Mouse (Mus musculus): ENCODE results near the gene Stard10. TPM values are rescaled to one million over a fixed set of nuclear protein-coding genes. Genes with fewer than 3 reads are reported as not detected.
A peak's percentile ranks its signal among the peaks of the same experiment; 100 is the strongest.

Gene Stard10
- polyA plus RNA-seq, 1 experiment from 2014 or later, result 74.1 TPM

DNA sequence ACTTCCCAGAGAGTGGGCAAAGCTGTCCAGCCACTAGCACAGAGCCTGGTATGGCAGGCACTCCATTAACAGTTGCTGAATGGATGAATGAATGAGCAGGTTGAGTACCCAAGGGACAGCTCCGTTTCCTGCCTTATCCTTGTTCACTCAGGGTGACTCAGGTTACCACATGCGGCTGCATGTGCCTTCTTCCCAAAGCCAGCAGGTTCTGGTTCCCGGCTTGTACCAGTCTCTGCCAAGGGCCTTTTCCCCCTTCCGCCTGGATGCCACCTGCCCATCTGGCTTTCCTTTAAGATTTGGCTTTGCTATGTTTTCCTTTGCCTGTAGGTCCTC lies 13.9 kb downstream of the Stard10 start:
- no peak for DNase-seq (ENCODE audit: low spot score)
- H3K4me3 ChIP-seq (replicated peaks; ENCODE audit: low read depth, low read length), result no peak overlapping the region
- TF ChIP-seq CTCF (IDR thresholded peaks at IDR 0.05; ENCODE audit: low read depth), result no peak

DNA sequence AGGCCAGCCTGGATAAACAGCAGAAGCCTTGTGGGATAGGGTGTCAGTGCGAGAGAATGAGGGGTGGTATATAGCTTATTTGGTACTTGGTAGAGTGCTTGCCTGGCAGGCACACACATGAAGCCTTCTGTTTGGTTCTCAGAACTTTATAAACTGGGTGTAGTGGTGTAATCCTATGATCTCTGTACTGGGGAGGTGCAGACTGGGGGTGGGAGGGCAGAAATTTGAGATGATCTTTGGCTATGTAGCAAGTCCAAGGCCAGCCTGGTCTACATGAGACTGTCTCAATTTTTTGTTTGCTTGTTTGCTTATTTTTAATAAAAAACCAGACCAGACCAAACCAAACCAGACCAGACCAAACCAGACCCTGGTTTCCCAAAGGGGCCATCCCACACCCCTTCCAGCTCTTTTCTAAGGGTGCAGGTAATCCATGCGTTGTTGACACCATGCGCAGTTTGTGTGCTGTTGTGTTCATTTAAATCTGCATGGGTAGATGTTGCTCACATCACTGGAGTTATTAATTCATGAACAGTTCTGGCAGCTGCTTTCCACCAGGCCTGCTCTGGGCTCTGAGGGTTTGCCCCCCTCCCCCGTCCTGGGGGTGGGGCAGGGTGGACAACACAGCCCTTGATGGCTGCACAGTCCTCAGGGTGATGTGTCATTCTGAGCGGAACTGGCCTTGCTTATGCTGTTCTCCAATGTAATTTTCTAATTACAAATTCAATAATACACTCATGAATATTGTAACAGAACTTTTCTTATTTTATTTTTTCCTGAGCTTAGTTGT lies 15.4 kb downstream of the Stard10 start:
- no peaks in the 10 kb centered on the region for H3K9me3 ChIP-seq (replicated peaks; ENCODE audit: low read length)
- H3K9ac ChIP-seq (ENCODE audit: low read depth, low read length), result no peak overlapping the region
- no peak for DNase-seq (ENCODE audit: low spot score)
- H3K36me3 ChIP-seq (ENCODE audit: insufficient read depth, low read length), result 0 out of 2 replicates have a peak, but pooled peaks cover 3% of the 10 kb centered on the region
- no peak for ATAC-seq (replicated peaks; ENCODE audit: low FRiP score, low read depth)
- H3K4me1 ChIP-seq (replicated peaks; ENCODE audit: insufficient read depth, low read length), result no peaks in the 10 kb centered on the region; the same call in 1 of the 2 replicates
- H3K27me3 ChIP-seq (ENCODE audit: insufficient read depth, low read length), result no peaks in the 10 kb centered on the region
- 88% methylated on average over 5 of the region's 5 CpGs for WGBS
- no peak overlapping the region for H3K27ac ChIP-seq
- no peak overlapping the region for H3K4me3 ChIP-seq (replicated peaks; ENCODE audit: low read depth, low read length)
- TF ChIP-seq CTCF (IDR thresholded peaks at IDR 0.05; ENCODE audit: low read depth), result no peak
- H3K4me2 ChIP-seq (ENCODE audit: low read length), result no peak overlapping the region

More for the DNA sequence above, 13.9 kb downstream of the Stard10 start:
- Histone ChIP-seq H3K27me3 (ENCODE audit: insufficient read depth, low read length) (no peaks in the 10 kb centered on the region), H3K9me3 (replicated peaks; ENCODE audit: low read length) (no peaks in the 10 kb centered on the region), H3K36me3 (ENCODE audit: insufficient read depth, low read length) (0 out of 2 replicates have a peak, but pooled peaks cover 3% of the 10 kb centered on the region), H3K4me1 (replicated peaks; ENCODE audit: insufficient read depth, low read length) (no peaks in the 10 kb centered on the region; the same call in 1 of the 2 replicates), H3K27ac (no peak overlapping the region), H3K9ac (ENCODE audit: low read depth, low read length) (no peak overlapping the region), H3K4me2 (ENCODE audit: low read length) (no peak overlapping the region)
- WGBS, result 60% methylated on average over 4 of the region's 4 CpGs
- no peak for ATAC-seq (replicated peaks; ENCODE audit: low FRiP score, low read depth)

DNA sequence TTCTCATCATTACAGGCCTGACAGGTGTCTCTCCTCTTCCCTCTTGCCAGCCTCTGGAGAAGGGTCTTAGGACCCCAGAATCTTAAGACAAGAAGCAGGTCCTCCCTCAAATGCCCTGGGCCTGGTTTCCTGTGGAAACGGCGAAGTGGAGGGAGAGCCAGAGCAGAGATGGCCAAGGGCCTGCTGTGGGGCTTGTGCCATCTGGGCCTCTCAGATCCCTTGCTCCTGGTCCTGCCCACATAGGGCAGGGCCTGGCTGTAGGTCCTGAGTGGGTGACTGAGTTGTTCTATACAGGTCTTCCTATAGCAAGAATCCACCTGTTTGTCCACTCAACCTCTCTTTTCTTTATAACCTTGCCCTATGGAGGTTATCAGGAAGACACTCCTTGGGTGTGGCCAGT lies 18.3 kb downstream of the Stard10 start:
- no peak overlapping the region for H3K4me3 ChIP-seq (replicated peaks; ENCODE audit: low read depth, low read length)
- TF ChIP-seq CTCF (IDR thresholded peaks at IDR 0.05; ENCODE audit: low read depth), result no peak
- ATAC-seq (replicated peaks; ENCODE audit: low FRiP score, low read depth) (no peak), DNase-seq (ENCODE audit: low spot score) (no peak)
- 74% methylated on average over 2 of the region's 2 CpGs for WGBS
- 0 out of 2 replicates have a peak, but pooled peaks cover 3% of the 10 kb centered on the region for H3K36me3 ChIP-seq (ENCODE audit: insufficient read depth, low read length)
- no peaks in the 10 kb centered on the region for H3K9me3 ChIP-seq (replicated peaks; ENCODE audit: low read length)
- H3K27ac ChIP-seq, result no peak overlapping the region
- H3K9ac ChIP-seq (ENCODE audit: low read depth, low read length), result no peak overlapping the region
- no peaks in the 10 kb centered on the region for H3K4me1 ChIP-seq (replicated peaks; ENCODE audit: insufficient read depth, low read length)
- H3K4me2 ChIP-seq (ENCODE audit: low read length), result no peak overlapping the region
- no peaks in the 10 kb centered on the region for H3K27me3 ChIP-seq (ENCODE audit: insufficient read depth, low read length)

DNA sequence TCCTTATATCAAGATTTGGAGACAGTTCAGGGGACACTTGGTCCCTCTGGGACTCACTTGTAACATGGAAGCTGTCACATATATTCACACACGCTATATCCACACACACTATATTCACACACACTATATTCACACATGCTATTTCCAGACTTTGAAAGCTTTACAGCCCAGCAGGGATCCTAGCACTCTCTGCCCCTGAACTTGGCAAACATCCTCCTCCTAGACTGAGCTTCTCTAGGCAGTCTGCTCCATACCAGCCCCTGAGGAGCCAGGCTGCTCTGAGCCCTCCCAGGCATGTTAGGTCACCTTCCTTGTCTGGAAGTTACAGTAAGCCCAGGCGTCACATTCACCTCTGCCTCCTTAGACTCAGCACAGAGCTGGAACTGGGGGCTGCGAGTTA lies 19.8 kb downstream of the Stard10 start:
- TF ChIP-seq CTCF (IDR thresholded peaks at IDR 0.05; ENCODE audit: low read depth), result no peak
- Histone ChIP-seq H3K27me3 (ENCODE audit: insufficient read depth, low read length) (no peaks in the 10 kb centered on the region), H3K4me3 (replicated peaks; ENCODE audit: low read depth, low read length) (no peak overlapping the region), H3K27ac (no peak overlapping the region), H3K4me2 (ENCODE audit: low read length) (no peak overlapping the region), H3K9me3 (replicated peaks; ENCODE audit: low read length) (no peaks in the 10 kb centered on the region), H3K36me3 (ENCODE audit: insufficient read depth, low read length) (no peaks in the 10 kb centered on the region), H3K4me1 (replicated peaks; ENCODE audit: insufficient read depth, low read length) (no peaks in the 10 kb centered on the region), H3K9ac (ENCODE audit: low read depth, low read length) (no peak overlapping the region)
- no peak for ATAC-seq (replicated peaks; ENCODE audit: low FRiP score, low read depth)
- no peak for DNase-seq (ENCODE audit: low spot score)
- 61% methylated on average over 3 of the region's 3 CpGs for WGBS

DNA sequence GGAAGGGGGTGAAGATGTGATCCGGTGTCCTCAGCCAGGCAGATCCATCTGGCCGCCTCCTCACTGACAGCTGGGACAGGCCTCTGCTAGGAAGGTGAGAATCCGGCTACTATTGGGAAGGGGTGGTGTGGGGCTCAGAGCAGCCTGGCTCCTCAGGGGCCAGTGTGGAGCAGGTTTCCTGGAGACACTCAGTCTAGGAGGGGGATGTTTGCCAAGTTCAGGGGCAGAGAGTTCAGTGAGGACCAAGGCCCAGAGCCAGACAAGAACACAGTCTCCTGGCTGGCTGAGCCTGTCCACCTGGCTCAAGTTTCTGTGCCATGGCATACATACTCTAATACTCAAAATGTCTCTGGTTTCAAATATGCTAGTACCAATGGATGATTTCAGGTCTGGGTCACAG lies 20.5 kb downstream of the Stard10 start:
- no peak for DNase-seq (ENCODE audit: low spot score)
- no peak for TF ChIP-seq CTCF (IDR thresholded peaks at IDR 0.05; ENCODE audit: low read depth)

DNA sequence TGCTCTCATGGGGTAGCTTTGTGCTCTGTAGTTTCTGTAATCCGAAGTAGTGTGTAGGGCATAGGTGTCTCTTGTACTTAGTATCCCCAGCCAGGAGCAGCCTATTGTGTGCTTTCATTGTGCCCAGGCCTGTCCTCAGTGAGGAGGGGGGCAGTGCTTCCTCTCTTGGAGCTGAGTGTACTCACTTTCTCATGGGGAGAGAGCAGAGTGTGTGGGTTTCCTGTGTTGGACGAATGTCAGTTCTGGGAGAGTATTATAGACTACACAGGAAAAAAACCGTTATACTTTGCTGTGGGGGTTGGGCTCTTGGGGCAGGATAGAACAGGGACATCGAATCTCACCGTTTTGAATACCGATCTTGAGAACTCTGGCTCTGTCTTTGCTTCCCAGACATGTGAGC lies 24.5 kb downstream of the Stard10 start:
- no peaks in the 10 kb centered on the region for H3K4me1 ChIP-seq (replicated peaks; ENCODE audit: insufficient read depth, low read length)
- no peaks in the 10 kb centered on the region for H3K27me3 ChIP-seq (ENCODE audit: insufficient read depth, low read length)
- no peak overlapping the region for H3K27ac ChIP-seq
- no peak for ATAC-seq (replicated peaks; ENCODE audit: low FRiP score, low read depth)
- 57% methylated on average over 6 of the region's 6 CpGs for WGBS
- H3K4me2 ChIP-seq (ENCODE audit: low read length), result no peak overlapping the region
- TF ChIP-seq CTCF (IDR thresholded peaks at IDR 0.05; ENCODE audit: low read depth), result no peak
- peak; percentile 38 for DNase-seq (ENCODE audit: low spot score)
- H3K4me3 ChIP-seq (replicated peaks; ENCODE audit: low read depth, low read length), result no peak overlapping the region
- no peak overlapping the region for H3K9ac ChIP-seq (ENCODE audit: low read depth, low read length)
- no peaks in the 10 kb centered on the region for H3K36me3 ChIP-seq (ENCODE audit: insufficient read depth, low read length)
- no peaks in the 10 kb centered on the region for H3K9me3 ChIP-seq (replicated peaks; ENCODE audit: low read length)

More for the DNA sequence above, 20.5 kb downstream of the Stard10 start:
- 74% methylated on average over 3 of the region's 3 CpGs for WGBS
- Histone ChIP-seq H3K36me3 (ENCODE audit: insufficient read depth, low read length) (no peaks in the 10 kb centered on the region), H3K27me3 (ENCODE audit: insufficient read depth, low read length) (no peaks in the 10 kb centered on the region), H3K4me2 (ENCODE audit: low read length) (no peak overlapping the region), H3K4me3 (replicated peaks; ENCODE audit: low read depth, low read length) (no peak overlapping the region), H3K4me1 (replicated peaks; ENCODE audit: insufficient read depth, low read length) (no peaks in the 10 kb centered on the region), H3K9ac (ENCODE audit: low read depth, low read length) (no peak overlapping the region), H3K27ac (no peak overlapping the region), H3K9me3 (replicated peaks; ENCODE audit: low read length) (no peaks in the 10 kb centered on the region)
- ATAC-seq (replicated peaks; ENCODE audit: low FRiP score, low read depth), result no peak
